Mouse (Mus musculus) gastrocnemius, postnatal 36 days (tissue): ENCODE measurements around the gene Atrnl1. TPM values are rescaled to one million over a fixed set of nuclear protein-coding genes. Genes with fewer than 3 reads are reported as not detected.
A peak's percentile ranks its signal among the peaks of the same experiment; 100 is the strongest.

ENCODE experiments used
- DNase-seq, 2 experiments: peaks; one replicate each; pipeline ENCODE4 v3.0.0; 2022
- intact Hi-C: fragments of 180-260 bp; cut with DNase I; formaldehyde crosslinking; loops from one replicate; pipeline ENCODE4 v1.15.1; 2025
- total RNA-seq, 2 experiments: library from RNA; stranded (reverse); gene quantifications; 2 replicates each; pipeline ENCODE4 v1.2.3; 2021

The Atrnl1 gene
- total RNA-seq, 2 experiments from 2014 or later, result 6.4 to 6.8 TPM

- intact Hi-C loops, result no loop called here
- no peak for DNase-seq
Observed at GRCm38 (mm10) chr19:58060199-58060853, 449.5 kb downstream of the Atrnl1 start.

GRCm38 (mm10) chr19:58060854-58061358 is 450.1 kb downstream of the Atrnl1 start:
- DNase-seq, result peak; percentile 23 to 33
- intact Hi-C loops, result no loop called here

GRCm38 (mm10) chr19:58061933-58062332 is 451.1 kb downstream of the Atrnl1 start:
- no peak for DNase-seq

GRCm38 (mm10) chr19:58063541-58063940 is 452.7 kb downstream of the Atrnl1 start:
- intact Hi-C loops, result no loop called here
- no peak for DNase-seq

More at GRCm38 (mm10) chr19:58061933-58062332, 451.1 kb downstream of the Atrnl1 start:
- intact Hi-C loops, result no loop called here

- intact Hi-C loops, result no loop called here
Observed at GRCm38 (mm10) chr19:58064116-58065000, 453.5 kb downstream of the Atrnl1 start.

GRCm38 (mm10) chr19:58065001-58065314 is 454.1 kb downstream of the Atrnl1 start:
- DNase-seq, result no peak
- intact Hi-C loops, result no loop called here

More at GRCm38 (mm10) chr19:58064116-58065000, 453.5 kb downstream of the Atrnl1 start:
- DNase-seq, result no peak

GRCm38 (mm10) chr19:58065514-58065913 is 454.7 kb downstream of the Atrnl1 start:
- intact Hi-C loops, result no loop called here
- DNase-seq, result no peak

GRCm38 (mm10) chr19:58068114-58068513 is 457.3 kb downstream of the Atrnl1 start:
- no peak for DNase-seq
- intact Hi-C loops, result no loop called here

- intact Hi-C loops, result no loop called here
- DNase-seq, result no peak
Observed at GRCm38 (mm10) chr19:58068958-58069357, 458.1 kb downstream of the Atrnl1 start.

GRCm38 (mm10) chr19:58072404-58072803 is 461.6 kb downstream of the Atrnl1 start:
- intact Hi-C loops, result loop anchor here (2.0 kb wide), 1 partner anchor 398 kb away; no protein-coding TSS in a partner anchor
- DNase-seq, result no peak

GRCm38 (mm10) chr19:58072846-58073245 is 462.0 kb downstream of the Atrnl1 start:
- intact Hi-C loops, result loop anchor here (2.0 kb wide), 1 partner anchor 398 kb away; no protein-coding TSS in a partner anchor
- DNase-seq, result no peak

GRCm38 (mm10) chr19:58075252-58075651 is 464.4 kb downstream of the Atrnl1 start:
- intact Hi-C loops, result no loop called here
- DNase-seq, result no peak

- intact Hi-C loops, result no loop called here
- no peak for DNase-seq
Observed at GRCm38 (mm10) chr19:58076961-58077371, 466.1 kb downstream of the Atrnl1 start.

- intact Hi-C loops, result no loop called here
- no peak for DNase-seq
Observed at GRCm38 (mm10) chr19:58077529-58078070, 466.8 kb downstream of the Atrnl1 start.

GRCm38 (mm10) chr19:58080168-58080567 is 469.3 kb downstream of the Atrnl1 start:
- DNase-seq, result no peak
- intact Hi-C loops, result no loop called here

- no peak for DNase-seq
- intact Hi-C loops, result no loop called here
Observed at GRCm38 (mm10) chr19:58082751-58083150, 471.9 kb downstream of the Atrnl1 start.

- intact Hi-C loops, result no loop called here
- DNase-seq, result no peak
Observed at GRCm38 (mm10) chr19:58084826-58085225, 474.0 kb downstream of the Atrnl1 start.

- intact Hi-C loops, result no loop called here
- no peak for DNase-seq
Observed at GRCm38 (mm10) chr19:58086734-58087133, 475.9 kb downstream of the Atrnl1 start.

GRCm38 (mm10) chr19:58087901-58088300 is 477.1 kb downstream of the Atrnl1 start:
- no peak for DNase-seq
- intact Hi-C loops, result no loop called here

- intact Hi-C loops, result no loop called here
- DNase-seq, result no peak
Observed at GRCm38 (mm10) chr19:58088433-58088832, 477.6 kb downstream of the Atrnl1 start.

- no peak for DNase-seq
- intact Hi-C loops, result no loop called here
Observed at GRCm38 (mm10) chr19:58091911-58092310, 481.1 kb downstream of the Atrnl1 start.
